Comparison of ENCODE assay signal across 30 mouse cellular contexts in genomic region chr3:122071769-122072168, GRCm38 (mm10). TPM values are rescaled to one million over a fixed set of nuclear protein-coding genes. Genes with fewer than 3 reads are reported as not detected.
A peak's percentile ranks its signal among the peaks of the same experiment; 100 is the strongest.
DNase-seq lines count a peak whose midpoint lies in the region; ATAC-seq and TF ChIP-seq lines count a peak whose summit lies in the region.
"Had no signal": no experiment of that assay in that cellular context is flagged by ENCODE, and none has a peak within 500 bp of the region (broad histone marks: within the 10 kb centered on the region; RNA-seq: fewer than 3 reads in every experiment).

No protein-coding gene starts in this region.

- no peak overlapping the region for H3K4me2 ChIP-seq in kidney, embryonic 15.5 days
- H3K4me2 ChIP-seq in liver, embryonic 16.5 days (ENCODE audit: low read depth, low read length) = no peak overlapping the region
- H3K4me2 ChIP-seq: heart, embryonic 13.5 days; hindbrain, embryonic 14.5 days; limb, embryonic 12.5 days; liver, embryonic 15.5 days; midbrain, embryonic 15.5 days; neural tube, embryonic 15.5 days; stomach, embryonic 15.5 days had no signal

- H3K9ac ChIP-seq in kidney, embryonic 15.5 days = no peak overlapping the region
- H3K9ac ChIP-seq in liver, embryonic 16.5 days (ENCODE audit: low read depth, low read length) = no peak overlapping the region
- H3K9ac ChIP-seq: heart, embryonic 13.5 days; hindbrain, embryonic 14.5 days; limb, embryonic 12.5 days; liver, embryonic 15.5 days; midbrain, embryonic 15.5 days; neural tube, embryonic 15.5 days; stomach, embryonic 15.5 days had no signal

- peaks cover 37% of the 10 kb centered on the region for H3K4me1 ChIP-seq in kidney, embryonic 15.5 days
- peaks cover 38% of the 10 kb centered on the region for H3K4me1 ChIP-seq in kidney, adult 2 months (ENCODE audit: control insufficient read depth, insufficient read depth, low read length)
- H3K4me1 ChIP-seq in liver, embryonic 16.5 days (ENCODE audit: control insufficient read depth, low read depth, low read length) = peaks cover 3% of the 10 kb centered on the region

- intact Hi-C loops in left cerebral cortex, postnatal 25 days (cut with DNase I) = no loop called here
- intact Hi-C loops in gastrocnemius, adult 2 months (cut with DNase I) = no loop called here

- H3K36me3 ChIP-seq in kidney, embryonic 15.5 days = no peaks in the 10 kb centered on the region
- no peaks in the 10 kb centered on the region for H3K36me3 ChIP-seq in kidney, adult 2 months (ENCODE audit: control insufficient read depth, insufficient read depth, low read length)
- no peaks in the 10 kb centered on the region for H3K36me3 ChIP-seq in liver, embryonic 16.5 days (ENCODE audit: control insufficient read depth, insufficient read depth)
- H3K36me3 ChIP-seq: G1E; heart, embryonic 13.5 days; limb, embryonic 12.5 days; liver, embryonic 15.5 days; midbrain, embryonic 10.5 days; midbrain, embryonic 15.5 days; neural tube, embryonic 15.5 days; stomach, embryonic 15.5 days had no signal

- H3K4me3 ChIP-seq in kidney, embryonic 15.5 days (replicated peaks) = no peak overlapping the region
- no peak overlapping the region for H3K4me3 ChIP-seq in kidney, adult 2 months (ENCODE audit: insufficient read depth, low read depth, low read length)
- H3K4me3 ChIP-seq in liver, embryonic 16.5 days (ENCODE audit: low read depth, low read length) = no peak overlapping the region
- no peak overlapping the region for H3K4me3 ChIP-seq in gastrocnemius, adult 2 months
- H3K4me3 ChIP-seq: heart, embryonic 13.5 days; limb, embryonic 12.5 days; liver, embryonic 15.5 days; midbrain, embryonic 10.5 days; midbrain, embryonic 15.5 days; neural tube, embryonic 15.5 days; stomach, embryonic 15.5 days had no signal

- WGBS in kidney, embryonic 15.5 days = 88% methylated on average over 10 of the region's 10 CpGs
- WGBS in kidney, adult 2 months = 66% methylated on average over 10 of the region's 10 CpGs
- 70% methylated on average over 10 of the region's 10 CpGs for WGBS in liver, embryonic 16.5 days (ENCODE audit: insufficient replicate concordance)

- no peak for TF ChIP-seq CTCF in kidney, adult 2 months (conservative IDR thresholded peaks at IDR 0.05; ENCODE audit: insufficient read depth, insufficient read length, low read depth, low read length)
- no peak for TF ChIP-seq CTCF in gastrocnemius, adult 2 months (IDR thresholded peaks at IDR 0.05)

- H3K9me3 ChIP-seq in kidney, embryonic 15.5 days (replicated peaks) = no peaks in the 10 kb centered on the region
- no peaks in the 10 kb centered on the region for H3K9me3 ChIP-seq in liver, embryonic 16.5 days (replicated peaks; ENCODE audit: control insufficient read depth, low read length)
- H3K9me3 ChIP-seq: G1E; heart, embryonic 13.5 days; limb, embryonic 12.5 days; liver, embryonic 15.5 days; midbrain, embryonic 10.5 days; midbrain, embryonic 15.5 days; neural tube, embryonic 15.5 days; stomach, embryonic 15.5 days had no signal

- H3K27me3 ChIP-seq in kidney, embryonic 15.5 days = no peaks in the 10 kb centered on the region
- H3K27me3 ChIP-seq in kidney, adult 2 months (replicated peaks; ENCODE audit: control insufficient read depth, insufficient read depth, low read length) = no peaks in the 10 kb centered on the region
- H3K27me3 ChIP-seq in liver, embryonic 16.5 days (ENCODE audit: control insufficient read depth, insufficient read depth, low read depth, low read length) = no peaks in the 10 kb centered on the region
- H3K27me3 ChIP-seq: heart, embryonic 13.5 days; limb, embryonic 12.5 days; liver, embryonic 15.5 days; midbrain, embryonic 15.5 days; neural tube, embryonic 15.5 days; stomach, embryonic 15.5 days had no signal

- peak; percentile 43 for DNase-seq in kidney, adult 18-20 months
- DNase-seq in kidney, adult 2 months = peak; percentile 51
- peak; percentile 37 for DNase-seq in kidney, postnatal 14 days
- no peak for DNase-seq in yolk sac, embryonic 10.5 days (ENCODE audit: low spot score)
- DNase-seq in left cerebral cortex, postnatal 25 days (ENCODE audit: low spot score in 2 of 2) = no peak
- no peak for DNase-seq in gastrocnemius, adult 2 months
- DNase-seq: adrenal gland, adult 8-10 months; cerebellum, adult 9-10 months; cerebellum, postnatal 36 days; gastrocnemius, postnatal 25 days; heart, adult 18-20 months; heart, postnatal 10 days; layer of hippocampus, postnatal 36 days; lung, postnatal 10 days; retina, postnatal 1 day; right cerebral cortex, postnatal 14 days; thymus, adult 18-20 months; thymus, postnatal 25 days had no signal

- TF ChIP-seq POLR2A in kidney, adult 2 months (IDR thresholded peaks at IDR 0.05; ENCODE audit: low read depth, low read length) = no peak

- no peak overlapping the region; the same call in 1 of the 2 replicates for H3K27ac ChIP-seq in kidney, embryonic 15.5 days
- H3K27ac ChIP-seq in kidney, adult 2 months (ENCODE audit: insufficient read depth, low read depth, low read length) = peak overlapping the region; percentile 99
- H3K27ac ChIP-seq in liver, embryonic 16.5 days (ENCODE audit: low read length) = no peak overlapping the region; the same call in 1 of the 2 replicates
- H3K27ac ChIP-seq in gastrocnemius, adult 2 months = no peak overlapping the region
- H3K27ac ChIP-seq: hindbrain, embryonic 14.5 days; midbrain, embryonic 10.5 days had no signal

- no peak for ATAC-seq in kidney, embryonic 15.5 days (replicated peaks; ENCODE audit: low FRiP score)
- ATAC-seq in liver, embryonic 16.5 days (ENCODE audit: low read depth) = peak; percentile 16; the same call in 1 of the 2 replicates
- ATAC-seq: forebrain, embryonic 14.5 days; midbrain, embryonic 15.5 days had no signal

RNA-seq across cellular contexts. Expression of gene Abca4, which starts 27.5 kb away (rescaled TPM):
- polyA plus RNA-seq in kidney, embryonic 15.5 days (2015; fragmentation: Nextera tagmentation; extraction: Ambion mirVana) = 0.70 and 0.72 TPM in 2 replicates
- 8.2 and 9.9 TPM in 2 replicates for polyA plus RNA-seq in kidney, adult 2 months (2012; rRNA removed)
- polyA plus RNA-seq in liver, embryonic 16.5 days (2015; fragmentation: Nextera tagmentation; extraction: Ambion mirVana) = 0.20 and 0.42 TPM in 2 replicates
- total RNA-seq in left cerebral cortex, postnatal 25 days (2021) = 1 to 10 TPM; 2.8 to 3.4 TPM
- total RNA-seq in gastrocnemius, adult 2 months (2021) = under 1 TPM; 0.79 to 0.95 TPM

Comparison
In these comparisons a context has a peak if more than half of its experiments do, and no peak if none do; other contexts are left out.
1. DNase-seq: peak in kidney, adult 18-20 months (single experiment), kidney, adult 2 months (single experiment) and kidney, postnatal 14 days (single experiment); none in yolk sac, embryonic 10.5 days (single experiment), left cerebral cortex, postnatal 25 days (0 of 2) and gastrocnemius, adult 2 months (single experiment).